24 mouse cellular contexts compared by ENCODE assay signal in genomic region chr8:15610217-15610616, GRCm38 (mm10).
DNase-seq lines count a peak whose midpoint lies in the region; ATAC-seq and TF ChIP-seq lines count a peak whose summit lies in the region.
"Had no signal": no experiment of that assay in that cellular context is flagged by ENCODE, and none has a peak within 500 bp of the region (broad histone marks: within the 10 kb centered on the region; RNA-seq: fewer than 3 reads in every experiment).

No protein-coding gene starts in this region.

- WGBS in heart, embryonic 10.5 days = 52% methylated on average over 8 of the region's 8 CpGs
- 28% methylated on average over 8 of the region's 8 CpGs for WGBS in hindbrain, postnatal 0 days
- 65% methylated on average over 8 of the region's 8 CpGs for WGBS in hindbrain, embryonic 11.5 days
- 47% methylated on average over 8 of the region's 8 CpGs for WGBS in limb, embryonic 14.5 days

- ATAC-seq in hindbrain, postnatal 0 days = no peak
- no peak for ATAC-seq in hindbrain, embryonic 11.5 days (ENCODE audit: low FRiP score)
- no peak for ATAC-seq in limb, embryonic 14.5 days (ENCODE audit: low FRiP score, low read depth)
- ATAC-seq: activated CD4-positive, CD25-positive, alpha-beta regulatory T cell, adult 4 months; forebrain, embryonic 16.5 days; hindbrain, embryonic 16.5 days; intestine, embryonic 16.5 days had no signal

- no peaks in the 10 kb centered on the region for H3K36me3 ChIP-seq in heart, embryonic 10.5 days
- H3K36me3 ChIP-seq in hindbrain, postnatal 0 days (ENCODE audit: insufficient read depth, low read length) = no peaks in the 10 kb centered on the region
- H3K36me3 ChIP-seq in hindbrain, embryonic 11.5 days (ENCODE audit: control insufficient read depth, insufficient read depth, low read length) = no peaks in the 10 kb centered on the region
- H3K36me3 ChIP-seq in limb, embryonic 14.5 days (ENCODE audit: control insufficient read depth, insufficient read depth, low read length) = no peaks in the 10 kb centered on the region
- H3K36me3 ChIP-seq: embryonic facial prominence, embryonic 15.5 days; limb, embryonic 12.5 days; liver, embryonic 13.5 days had no signal

- H3K27ac ChIP-seq in heart, embryonic 10.5 days = peak overlapping the region; percentile 25; the same call in 1 of the 2 replicates
- no peak overlapping the region for H3K27ac ChIP-seq in hindbrain, postnatal 0 days
- no peak overlapping the region for H3K27ac ChIP-seq in hindbrain, embryonic 11.5 days (ENCODE audit: low read depth, low read length)
- no peak overlapping the region for H3K27ac ChIP-seq in limb, embryonic 14.5 days (replicated peaks; ENCODE audit: low read depth, low read length)
- H3K27ac ChIP-seq: embryonic facial prominence, embryonic 15.5 days; heart, adult 2 months; limb, embryonic 12.5 days; liver, embryonic 13.5 days had no signal

- H3K4me2 ChIP-seq in hindbrain, postnatal 0 days (ENCODE audit: low read depth, low read length) = no peak overlapping the region
- H3K4me2 ChIP-seq in hindbrain, embryonic 11.5 days (replicated peaks; ENCODE audit: low read depth, low read length) = no peak overlapping the region
- H3K4me2 ChIP-seq in limb, embryonic 14.5 days (replicated peaks; ENCODE audit: low read depth, low read length, severe bottlenecking) = no peak overlapping the region
- H3K4me2 ChIP-seq: embryonic facial prominence, embryonic 15.5 days; limb, embryonic 12.5 days; liver, embryonic 13.5 days had no signal

- no peak for TF ChIP-seq CTCF in hindbrain, postnatal 0 days (IDR thresholded peaks at IDR 0.05; ENCODE audit: low read depth)
- no peak for TF ChIP-seq CTCF in brain, embryonic 14.5 days (IDR thresholded peaks at IDR 0.05; ENCODE audit: borderline replicate concordance, extremely low read depth, insufficient read depth, insufficient read length)

- no peak for TF ChIP-seq POLR2A in brain, embryonic 14.5 days (IDR thresholded peaks at IDR 0.05; ENCODE audit: borderline replicate concordance, extremely low read depth, insufficient read depth, insufficient read length, poor library complexity, severe bottlenecking)
- TF ChIP-seq POLR2A in limb, embryonic 14.5 days (IDR thresholded peaks at IDR 0.05; ENCODE audit: borderline replicate concordance, extremely low read depth, insufficient read depth, insufficient read length) = no peak

- no peak for DNase-seq in heart, embryonic 10.5 days (ENCODE audit: low spot score)
- DNase-seq in heart, postnatal 4 days = no peak
- DNase-seq in hindbrain, postnatal 0 days (ENCODE audit: low spot score) = peak; percentile 25
- DNase-seq in hindbrain, embryonic 11.5 days (ENCODE audit: low spot score) = no peak
- peak; percentile 40 for DNase-seq in brain, embryonic 14.5 days (ENCODE audit: low read depth)
- DNase-seq in limb, embryonic 14.5 days (ENCODE audit: low spot score) = peak; percentile 4
- DNase-seq in c-Kit-positive CD71-positive TER-119-positive erythroid progenitor cells, embryonic 14.5 days (ENCODE audit: low spot score) = no peak
- DNase-seq: adrenal gland, postnatal 14 days; cerebellum, adult 11-12 months; gastrocnemius, postnatal 14 days; heart, adult 2 months; kidney, postnatal 25 days; layer of hippocampus, postnatal 36 days; liver, embryonic 13.5 days; lung, adult 2 months; lung, postnatal 14 days; thymus, adult 18-20 months; thymus, postnatal 36 days had no signal

- H3K4me3 ChIP-seq in heart, embryonic 10.5 days = no peak overlapping the region
- H3K4me3 ChIP-seq in hindbrain, postnatal 0 days (ENCODE audit: low read length) = no peak overlapping the region
- H3K4me3 ChIP-seq in hindbrain, embryonic 11.5 days (ENCODE audit: low read depth, low read length) = no peak overlapping the region
- no peak overlapping the region for H3K4me3 ChIP-seq in limb, embryonic 14.5 days (replicated peaks; ENCODE audit: low read length)
- H3K4me3 ChIP-seq: embryonic facial prominence, embryonic 15.5 days; heart, adult 2 months; limb, embryonic 12.5 days; liver, embryonic 13.5 days had no signal

- H3K4me1 ChIP-seq in heart, embryonic 10.5 days = peaks cover 5% of the 10 kb centered on the region; the same call in 1 of the 2 replicates
- H3K4me1 ChIP-seq in hindbrain, postnatal 0 days (ENCODE audit: insufficient read depth, low read length) = no peaks in the 10 kb centered on the region
- H3K4me1 ChIP-seq in hindbrain, embryonic 11.5 days (replicated peaks; ENCODE audit: control insufficient read depth, insufficient read depth, low read length) = no peaks in the 10 kb centered on the region
- no peaks in the 10 kb centered on the region for H3K4me1 ChIP-seq in limb, embryonic 14.5 days (ENCODE audit: control insufficient read depth, insufficient read depth, low read length)
- H3K4me1 ChIP-seq: embryonic facial prominence, embryonic 15.5 days; limb, embryonic 12.5 days; liver, embryonic 13.5 days had no signal

- no peaks in the 10 kb centered on the region for H3K9me3 ChIP-seq in heart, embryonic 10.5 days
- H3K9me3 ChIP-seq in hindbrain, postnatal 0 days (ENCODE audit: low read length) = no peaks in the 10 kb centered on the region
- H3K9me3 ChIP-seq in hindbrain, embryonic 11.5 days (ENCODE audit: control insufficient read depth, low read length) = no peaks in the 10 kb centered on the region
- H3K9me3 ChIP-seq in limb, embryonic 14.5 days (ENCODE audit: control insufficient read depth, low read length) = no peaks in the 10 kb centered on the region
- H3K9me3 ChIP-seq: embryonic facial prominence, embryonic 15.5 days; limb, embryonic 12.5 days; liver, embryonic 13.5 days had no signal

- no peak overlapping the region for H3K9ac ChIP-seq in hindbrain, postnatal 0 days (replicated peaks; ENCODE audit: low read length)
- H3K9ac ChIP-seq in hindbrain, embryonic 11.5 days (ENCODE audit: low read depth, low read length) = no peak overlapping the region
- H3K9ac ChIP-seq in limb, embryonic 14.5 days (ENCODE audit: low read depth, low read length, severe bottlenecking) = no peak overlapping the region
- H3K9ac ChIP-seq: embryonic facial prominence, embryonic 15.5 days; limb, embryonic 12.5 days; liver, embryonic 13.5 days had no signal

- no peaks in the 10 kb centered on the region for H3K27me3 ChIP-seq in heart, embryonic 10.5 days (ENCODE audit: insufficient read depth, poor library complexity, severe bottlenecking)
- no peaks in the 10 kb centered on the region for H3K27me3 ChIP-seq in hindbrain, postnatal 0 days (ENCODE audit: insufficient read depth, low read length)
- no peaks in the 10 kb centered on the region for H3K27me3 ChIP-seq in hindbrain, embryonic 11.5 days (ENCODE audit: control insufficient read depth, insufficient read depth, low read length)
- no peaks in the 10 kb centered on the region for H3K27me3 ChIP-seq in limb, embryonic 14.5 days (ENCODE audit: control insufficient read depth, insufficient read depth, low read length)
- H3K27me3 ChIP-seq: embryonic facial prominence, embryonic 15.5 days; limb, embryonic 12.5 days; liver, embryonic 13.5 days had no signal

Comparison
In these comparisons a context has a peak if more than half of its experiments do, and no peak if none do; other contexts are left out.
1. DNase-seq: peak in hindbrain, postnatal 0 days (single experiment), brain, embryonic 14.5 days (single experiment) and limb, embryonic 14.5 days (single experiment); none in heart, embryonic 10.5 days (single experiment), heart, postnatal 4 days (single experiment), hindbrain, embryonic 11.5 days (single experiment) and c-Kit-positive CD71-positive TER-119-positive erythroid progenitor cells, embryonic 14.5 days (single experiment).